Mouse (Mus musculus) hindbrain, embryonic 10.5 days (tissue): Measurements from ENCODE around the gene Thsd7b. TPM values are rescaled to one million over a fixed set of nuclear protein-coding genes. Genes with fewer than 3 reads are reported as not detected.

Experiments
- DNase-seq: peaks from one replicate; pipeline ENCODE4 v3.0.0-alpha.2; 2017; ENCODE audit warnings: low spot score
- H3K27ac ChIP-seq: fragments of 300-500 bp; sonication (generic); 2 replicates; pipeline ENCODE4 v1.5.1; 2016; ENCODE audit warnings: mild to moderate bottlenecking, moderate library complexity
- H3K27me3 ChIP-seq: fragments of 300-500 bp; sonication (generic); 2 replicates; pipeline ENCODE4 v1.6.1; 2016; ENCODE audit warnings: mild to moderate bottlenecking; ENCODE audit not compliant: poor library complexity, insufficient read depth, severe bottlenecking
- H3K36me3 ChIP-seq: fragments of 300-500 bp; sonication (generic); 2 replicates; pipeline ENCODE4 v1.6.1; 2016; ENCODE audit warnings: mild to moderate bottlenecking, moderate library complexity
- H3K4me1 ChIP-seq: fragments of 300-500 bp; sonication (generic); replicated peaks from 2 replicates; pipeline ENCODE4 v1.6.1; 2016; ENCODE audit warnings: mild to moderate bottlenecking
- H3K4me3 ChIP-seq: fragments of 300-500 bp; sonication (generic); 2 replicates; pipeline ENCODE4 v1.5.1; 2016; ENCODE audit warnings: mild to moderate bottlenecking, moderate library complexity
- H3K9me3 ChIP-seq: fragments of 300-500 bp; sonication (generic); 2 replicates; pipeline ENCODE4 v1.6.1; 2016; ENCODE audit warnings: mild to moderate bottlenecking, moderate library complexity
- whole genome bisulfite sequencing: fragments of 180-500 bp; shearing (Covaris S2); methylation state at CpG from one replicate; pipeline ENCODE4 v1.1.7; 2016; 5-methylcytosine and 5-hydroxymethylcytosine counted together
- polyA plus RNA-seq: library from polyadenylated mRNA; unstranded; fragments of >200 nt; fragmentation: Nextera tagmentation; extraction: Ambion mirVana; gene quantifications from 2 replicates; pipeline ENCODE4 v1.2.1, GENCODE M21; 2016

Thsd7b gene
- polyA plus RNA-seq, 1 experiment from 2014 or later, result 7.6 TPM

DNA sequence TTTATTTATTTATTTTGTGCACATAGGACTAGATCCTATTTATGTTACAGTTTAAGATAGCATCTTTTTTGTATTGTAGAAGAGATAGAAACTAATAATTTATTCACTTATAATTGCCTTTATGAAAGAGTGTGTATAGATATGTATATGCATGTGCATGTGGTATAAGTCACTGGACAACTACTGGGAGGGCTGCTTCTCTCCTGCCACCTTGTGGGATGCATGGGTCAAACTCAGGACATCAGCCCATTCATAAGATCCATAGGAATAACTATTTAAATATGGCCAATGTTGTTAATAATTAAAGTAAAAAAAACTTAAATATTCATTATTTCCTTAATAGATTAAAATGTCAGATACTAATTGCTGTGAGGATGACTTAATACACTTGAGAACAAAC is 446.5 kb downstream of the Thsd7b start:
- Histone ChIP-seq H3K36me3 (no peaks in the 10 kb centered on the region), H3K4me3 (no peak overlapping the region), H3K9me3 (no peaks in the 10 kb centered on the region), H3K27me3 (no peaks in the 10 kb centered on the region), H3K27ac (no peak overlapping the region), H3K4me1 (no peaks in the 10 kb centered on the region)
- DNase-seq, result no peak

DNA sequence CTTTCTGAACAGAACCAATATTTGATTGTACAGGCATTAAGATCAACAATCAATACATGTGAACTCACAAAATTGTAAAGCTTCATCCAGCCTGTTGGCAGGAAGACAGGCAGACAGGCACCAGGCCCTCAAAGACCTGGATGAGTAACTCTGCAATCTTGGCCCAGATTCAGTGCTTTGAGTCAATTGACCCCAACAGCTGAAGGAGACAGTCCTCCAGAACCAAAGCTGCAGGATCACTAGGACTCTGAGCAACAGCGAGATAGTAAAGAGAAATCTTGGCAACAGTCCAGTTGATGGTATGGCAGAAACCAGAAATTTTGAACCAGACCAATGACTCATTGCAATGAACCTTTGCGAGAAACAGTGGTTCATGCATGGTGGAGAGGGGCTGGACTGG is 458.9 kb downstream of the Thsd7b start:
- Histone ChIP-seq H3K4me3 (no peak overlapping the region), H3K27ac (no peak overlapping the region), H3K36me3 (no peaks in the 10 kb centered on the region), H3K27me3 (no peaks in the 10 kb centered on the region), H3K9me3 (no peaks in the 10 kb centered on the region), H3K4me1 (no peaks in the 10 kb centered on the region)
- DNase-seq, result no peak
- 95% methylated on average over 2 of the region's 2 CpGs for WGBS

DNA sequence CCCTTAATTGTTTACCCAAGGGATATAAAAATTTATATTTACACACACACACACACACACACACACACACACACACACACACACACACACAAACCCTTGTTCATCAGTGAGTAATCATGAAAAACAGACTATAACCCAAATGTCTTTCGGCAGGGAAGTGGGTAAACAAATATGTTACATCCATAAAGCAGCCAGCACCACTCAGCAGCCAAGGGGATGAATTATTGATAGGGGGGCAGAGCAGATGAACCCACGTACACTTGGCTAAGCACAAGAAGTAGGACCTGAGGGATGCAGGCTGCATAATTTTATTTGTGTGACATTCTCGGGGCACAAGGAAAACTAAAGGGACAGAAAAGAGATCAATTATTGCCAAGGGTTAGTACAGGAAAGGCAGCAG is 474.5 kb downstream of the Thsd7b start:
- no peak for DNase-seq
- no peak overlapping the region for H3K27ac ChIP-seq
- no peaks in the 10 kb centered on the region for H3K9me3 ChIP-seq
- H3K27me3 ChIP-seq, result no peaks in the 10 kb centered on the region
- H3K4me3 ChIP-seq, result no peak overlapping the region
- no peaks in the 10 kb centered on the region for H3K36me3 ChIP-seq
- WGBS, result 77% methylated on average over 3 of the region's 3 CpGs
- H3K4me1 ChIP-seq, result no peaks in the 10 kb centered on the region

DNA sequence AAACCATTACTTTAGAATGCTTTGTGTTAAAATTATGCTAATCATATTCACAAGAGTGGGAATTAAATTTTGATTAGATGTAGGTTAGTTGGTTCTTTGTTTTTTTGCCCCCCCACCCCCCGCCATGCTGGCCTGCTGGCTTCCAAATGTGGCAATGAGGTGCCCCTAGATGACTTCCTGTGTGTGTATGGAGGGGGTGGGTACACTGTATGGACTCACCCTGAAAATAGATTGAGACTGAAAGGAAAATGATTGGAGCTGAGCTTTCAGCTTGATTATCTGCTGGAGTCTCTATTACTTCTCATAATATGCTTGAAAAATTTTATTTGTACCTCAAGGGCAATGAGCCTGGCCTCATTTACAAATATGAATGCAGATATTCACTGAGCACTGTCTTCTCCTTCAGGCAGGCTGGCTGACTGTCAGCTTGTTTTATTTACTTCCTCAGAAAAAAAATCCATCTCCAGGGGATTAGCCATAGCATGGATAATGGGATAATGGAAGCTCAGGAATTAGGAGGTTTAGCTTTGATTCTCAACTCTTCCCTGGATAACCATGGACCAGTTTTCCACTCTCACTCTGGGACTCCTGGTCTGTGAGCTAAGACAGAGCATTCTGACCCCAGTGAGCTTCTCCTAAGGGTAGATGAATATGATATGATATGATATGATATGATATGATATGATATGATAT is 483.6 kb downstream of the Thsd7b start:
- DNase-seq, result no peak
- Histone ChIP-seq H3K27ac (no peak overlapping the region), H3K27me3 (no peaks in the 10 kb centered on the region), H3K36me3 (no peaks in the 10 kb centered on the region), H3K4me3 (no peak overlapping the region), H3K9me3 (no peaks in the 10 kb centered on the region), H3K4me1 (no peaks in the 10 kb centered on the region)
- 87% methylated on average over 1 of the region's 1 CpGs for WGBS

DNA sequence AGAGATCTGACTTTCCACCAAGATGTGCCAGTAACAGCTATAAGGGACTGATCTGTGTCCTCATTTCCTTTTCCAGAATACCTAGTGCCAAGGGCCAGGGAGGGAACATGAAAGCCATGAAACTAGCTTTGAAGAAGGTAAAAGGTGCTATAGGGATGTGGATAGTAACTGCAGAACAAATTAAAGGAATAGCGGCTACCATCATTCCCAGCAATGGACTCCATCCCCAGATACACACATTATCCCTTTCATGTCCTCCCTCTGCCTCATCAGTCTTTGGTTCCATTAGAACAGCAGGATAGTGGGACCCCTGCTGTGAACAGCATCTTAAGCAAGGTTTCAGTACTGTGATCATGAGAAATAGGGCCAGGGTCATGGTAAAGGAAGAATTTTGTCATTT is 485.9 kb downstream of the Thsd7b start:
- no peak overlapping the region for H3K4me3 ChIP-seq
- WGBS, result 74% methylated on average over 1 of the region's 1 CpGs

DNA sequence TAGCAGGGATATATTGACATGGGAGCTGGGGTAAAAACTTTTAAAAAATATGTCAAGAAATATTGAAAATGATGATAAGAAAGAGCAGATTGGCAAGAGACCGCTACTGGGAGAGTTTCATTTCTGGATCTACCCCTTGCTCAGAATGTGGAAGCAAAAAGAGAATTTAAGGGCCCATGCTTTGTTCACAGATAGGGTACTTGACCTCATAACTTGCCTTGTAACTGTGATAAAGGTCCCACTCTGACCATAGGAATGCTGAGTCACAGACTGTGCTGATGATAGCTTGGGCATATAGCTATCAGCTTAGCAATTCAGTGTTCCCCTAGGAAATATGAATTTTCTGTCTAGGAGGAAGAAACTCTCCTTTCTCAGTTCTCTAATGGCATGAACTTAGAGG is 488.1 kb downstream of the Thsd7b start:
- Histone ChIP-seq H3K4me3 (no peak overlapping the region), H3K27me3 (no peaks in the 10 kb centered on the region), H3K27ac (no peak overlapping the region), H3K36me3 (no peaks in the 10 kb centered on the region), H3K4me1 (no peaks in the 10 kb centered on the region), H3K9me3 (no peaks in the 10 kb centered on the region)
- no peak for DNase-seq
- 83% methylated on average over 1 of the region's 1 CpGs for WGBS

More for the DNA sequence above, 485.9 kb downstream of the Thsd7b start:
- Histone ChIP-seq H3K9me3 (no peaks in the 10 kb centered on the region), H3K4me1 (no peaks in the 10 kb centered on the region), H3K27ac (no peak overlapping the region), H3K36me3 (no peaks in the 10 kb centered on the region), H3K27me3 (no peaks in the 10 kb centered on the region)
- DNase-seq, result no peak

DNA sequence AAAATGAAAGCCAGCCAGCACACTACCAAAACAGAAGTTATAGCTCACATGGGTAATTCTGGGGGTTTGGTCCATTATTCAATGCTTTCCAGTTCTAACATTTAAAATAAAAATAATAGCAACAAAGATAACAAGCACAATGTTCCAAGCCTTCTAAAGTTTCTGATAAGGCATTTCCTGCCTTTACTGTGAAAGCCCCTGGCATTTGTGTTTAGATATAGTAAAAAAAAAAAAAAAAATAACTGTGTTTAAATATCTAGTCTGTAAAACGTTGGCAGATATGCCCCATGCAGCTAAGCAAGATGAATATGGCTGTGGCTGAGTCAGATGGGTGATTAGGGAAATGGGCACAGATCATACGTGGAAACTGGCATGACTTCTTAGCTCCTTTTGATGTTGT is 491.6 kb downstream of the Thsd7b start:
- no peaks in the 10 kb centered on the region for H3K36me3 ChIP-seq
- no peaks in the 10 kb centered on the region for H3K9me3 ChIP-seq
- no peak overlapping the region for H3K4me3 ChIP-seq
- H3K4me1 ChIP-seq, result no peaks in the 10 kb centered on the region
- no peak for DNase-seq
- WGBS, result 54% methylated on average over 2 of the region's 2 CpGs
- no peak overlapping the region for H3K27ac ChIP-seq
- H3K27me3 ChIP-seq, result no peaks in the 10 kb centered on the region

DNA sequence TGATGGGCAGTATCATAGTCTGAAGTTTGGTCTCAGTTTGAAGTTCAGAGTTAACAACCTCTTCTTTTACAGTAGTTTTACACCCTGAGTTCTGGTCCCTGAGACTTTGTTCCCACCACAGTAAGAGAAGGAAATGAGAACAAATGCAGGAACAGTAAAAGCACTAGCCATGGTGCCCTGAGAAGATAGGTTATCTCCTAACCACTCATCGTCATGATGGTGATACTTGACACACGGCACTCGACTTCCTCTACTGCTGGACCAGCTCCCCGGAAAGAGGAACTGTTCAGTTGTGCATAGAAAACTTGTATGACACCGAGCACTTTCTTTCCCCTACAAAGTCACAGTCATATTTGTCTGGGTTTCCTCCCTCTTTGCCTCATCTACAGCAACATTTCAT is 504.0 kb downstream of the Thsd7b start:
- 90% methylated on average over 5 of the region's 5 CpGs for WGBS
- Histone ChIP-seq H3K27ac (no peak overlapping the region), H3K27me3 (no peaks in the 10 kb centered on the region)

DNA sequence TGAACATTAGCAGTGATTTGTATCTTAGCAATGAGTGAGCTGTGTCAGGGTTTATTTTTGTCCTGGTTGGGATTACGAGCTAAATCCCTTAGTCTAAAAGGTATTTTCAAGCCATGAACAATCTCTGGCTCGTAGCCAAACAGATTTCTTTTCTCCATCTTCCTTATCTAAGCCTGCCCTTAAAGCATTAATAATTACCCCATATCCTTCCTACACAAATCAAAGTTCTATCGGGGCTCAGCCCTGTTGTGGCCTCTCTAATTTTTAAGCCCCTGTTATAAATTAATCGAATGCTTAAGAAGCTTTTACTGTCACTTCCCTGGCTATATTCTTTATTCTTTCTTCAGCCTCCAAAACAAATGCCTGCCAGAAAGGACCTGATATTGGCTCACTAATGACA is 506.4 kb downstream of the Thsd7b start:
- WGBS, result 90% methylated on average over 4 of the region's 4 CpGs
- no peaks in the 10 kb centered on the region for H3K4me1 ChIP-seq
- H3K9me3 ChIP-seq, result no peaks in the 10 kb centered on the region
- H3K27me3 ChIP-seq, result no peaks in the 10 kb centered on the region
- no peak overlapping the region for H3K4me3 ChIP-seq
- H3K27ac ChIP-seq, result no peak overlapping the region
- H3K36me3 ChIP-seq, result no peaks in the 10 kb centered on the region
- no peak for DNase-seq

More for the DNA sequence above, 504.0 kb downstream of the Thsd7b start:
- no peak for DNase-seq
- Histone ChIP-seq H3K36me3 (no peaks in the 10 kb centered on the region), H3K9me3 (no peaks in the 10 kb centered on the region), H3K4me3 (no peak overlapping the region), H3K4me1 (no peaks in the 10 kb centered on the region)

DNA sequence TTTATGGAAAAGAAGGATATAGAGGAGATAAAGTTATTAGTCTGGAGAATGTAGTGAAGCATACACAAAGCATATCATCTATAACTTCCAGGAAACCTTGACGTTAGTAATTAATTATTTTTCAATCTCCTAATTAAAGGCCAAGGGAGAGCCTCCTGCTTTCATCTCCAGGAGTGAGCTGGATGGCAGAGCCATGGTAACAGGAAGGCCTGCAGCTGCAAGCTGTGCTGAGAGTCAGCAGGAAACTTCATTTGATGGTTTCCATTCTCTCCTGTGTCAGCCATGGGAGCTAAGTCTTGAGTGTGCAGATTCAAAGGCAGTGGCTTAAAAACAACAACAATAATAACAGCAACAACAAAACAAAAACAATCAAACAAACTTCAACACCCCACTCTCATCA is 507.5 kb downstream of the Thsd7b start:
- no peaks in the 10 kb centered on the region for H3K9me3 ChIP-seq
- H3K4me3 ChIP-seq, result no peak overlapping the region
- H3K36me3 ChIP-seq, result no peaks in the 10 kb centered on the region
- DNase-seq, result no peak
- no peaks in the 10 kb centered on the region for H3K4me1 ChIP-seq
- H3K27ac ChIP-seq, result no peak overlapping the region
- 60% methylated on average over 1 of the region's 1 CpGs for WGBS
- no peaks in the 10 kb centered on the region for H3K27me3 ChIP-seq

DNA sequence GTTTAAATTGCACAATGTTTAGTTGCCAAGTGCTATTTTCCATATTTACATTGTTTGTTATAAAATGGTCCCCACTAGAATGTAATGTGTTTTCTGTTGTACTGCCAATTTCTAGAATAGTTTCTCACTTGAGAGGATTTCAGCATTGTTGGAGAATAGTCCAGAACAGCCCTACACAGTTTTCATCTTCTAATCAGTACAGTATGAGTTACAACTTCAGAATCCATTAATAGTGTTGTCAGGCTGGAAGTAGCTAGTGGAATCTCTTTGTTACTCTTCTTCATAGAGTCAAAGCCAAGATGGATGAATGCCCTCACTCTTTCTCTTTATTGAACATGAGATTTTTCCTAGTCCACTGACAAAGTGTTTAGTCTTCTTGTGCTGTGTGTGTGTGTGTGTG is 525.4 kb downstream of the Thsd7b start:
- Histone ChIP-seq H3K4me1 (no peaks in the 10 kb centered on the region), H3K27ac (no peak overlapping the region), H3K4me3 (no peak overlapping the region), H3K36me3 (no peaks in the 10 kb centered on the region), H3K9me3 (no peaks in the 10 kb centered on the region), H3K27me3 (no peaks in the 10 kb centered on the region)
- DNase-seq, result no peak

DNA sequence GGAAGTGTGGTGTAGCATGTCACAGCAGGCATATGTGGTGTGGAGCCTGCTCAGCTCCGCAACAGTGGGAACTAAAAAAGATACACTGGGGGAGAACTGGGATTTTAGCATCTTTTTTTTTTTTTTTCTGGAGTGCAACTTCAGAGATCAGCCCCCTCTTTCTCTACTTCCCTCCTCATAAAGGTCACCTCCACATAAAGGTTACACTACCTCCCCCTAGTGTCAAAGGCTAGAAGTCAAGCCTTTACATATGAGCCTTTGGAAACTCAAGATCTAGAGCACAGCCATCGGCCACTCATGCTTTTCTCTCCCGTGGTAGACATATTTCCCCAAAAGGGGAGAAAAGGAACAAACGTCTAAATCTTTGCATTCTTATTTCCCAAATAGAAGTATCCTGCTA is 553.8 kb downstream of the Thsd7b start:
- Histone ChIP-seq H3K36me3 (no peaks in the 10 kb centered on the region), H3K27ac (no peak overlapping the region), H3K27me3 (no peaks in the 10 kb centered on the region), H3K9me3 (no peaks in the 10 kb centered on the region), H3K4me3 (no peak overlapping the region), H3K4me1 (no peaks in the 10 kb centered on the region)
- no peak for DNase-seq
- 74% methylated on average over 4 of the region's 4 CpGs for WGBS

DNA sequence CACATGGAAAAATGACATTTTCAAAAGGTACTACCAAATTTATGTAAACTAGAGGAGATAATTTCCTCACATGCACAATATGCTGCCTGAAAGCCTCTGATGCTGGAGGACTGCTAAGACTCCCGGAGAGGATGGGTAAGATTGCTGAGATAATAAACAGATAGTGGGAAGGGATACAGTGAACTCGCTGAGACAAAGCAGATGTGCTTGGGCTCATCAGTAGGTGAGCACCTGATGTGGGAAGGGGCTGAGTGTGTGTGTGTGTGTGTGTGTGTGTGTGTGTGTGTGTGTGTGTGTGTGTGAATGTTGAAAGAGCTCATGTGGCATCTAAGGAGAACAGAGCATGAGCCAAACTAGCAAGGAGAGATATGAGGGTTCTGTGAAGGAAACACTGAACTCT is 564.2 kb downstream of the Thsd7b start:
- H3K27ac ChIP-seq, result no peak overlapping the region
- H3K4me1 ChIP-seq, result no peaks in the 10 kb centered on the region
- WGBS, result 77% methylated on average over 2 of the region's 2 CpGs
- H3K36me3 ChIP-seq, result no peaks in the 10 kb centered on the region
- no peak for DNase-seq
- no peak overlapping the region for H3K4me3 ChIP-seq
- no peaks in the 10 kb centered on the region for H3K9me3 ChIP-seq
- H3K27me3 ChIP-seq, result no peaks in the 10 kb centered on the region

DNA sequence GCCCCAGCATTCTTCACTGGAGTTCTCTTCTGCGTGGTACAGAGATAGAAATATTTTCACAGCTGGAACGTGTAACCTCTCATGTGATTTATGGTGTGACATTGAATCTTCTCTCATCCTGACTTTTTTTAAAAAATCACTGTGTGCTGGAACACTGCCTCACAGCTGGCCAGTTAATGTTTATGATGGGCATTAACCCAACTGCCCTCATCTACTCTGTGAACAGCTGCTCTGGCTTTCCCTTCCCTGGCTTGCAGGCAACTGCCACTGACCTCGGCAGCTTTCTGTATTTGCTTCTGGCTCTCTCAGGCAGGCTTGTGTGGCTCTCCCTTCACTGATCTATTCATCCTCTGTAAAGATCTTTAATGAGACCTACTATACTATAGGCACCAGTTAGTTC is 564.7 kb downstream of the Thsd7b start:
- H3K4me1 ChIP-seq, result no peaks in the 10 kb centered on the region
- 69% methylated on average over 3 of the region's 3 CpGs for WGBS
- no peak overlapping the region for H3K4me3 ChIP-seq
- H3K27ac ChIP-seq, result no peak overlapping the region
- no peak for DNase-seq
- no peaks in the 10 kb centered on the region for H3K9me3 ChIP-seq
- no peaks in the 10 kb centered on the region for H3K36me3 ChIP-seq
- no peaks in the 10 kb centered on the region for H3K27me3 ChIP-seq
